Mouse (Mus musculus) Patski (cell line): ENCODE measurements around the gene Mmgt2. TPM values are rescaled to one million over a fixed set of nuclear protein-coding genes. Genes with fewer than 3 reads are reported as not detected.

Experiments used
- ATAC-seq: fragments of 100-300 bp; one replicate; pipeline ENCODE4 v1.8.0; 2021
- CTCF ChIA-PET: fragments of 350-600 bp; sonication (Branson Sonifier 250); formaldehyde crosslinking; loops from one replicate; lab custom pipeline; 2022; ENCODE audit warnings: inconsistent platforms; lab: Charles Lee
- POLR2A ChIA-PET: fragments of 350-600 bp; sonication (Branson Sonifier 250); formaldehyde crosslinking; loops from one replicate; lab custom pipeline; 2022; ENCODE audit warnings: antibody characterized with exemption, inconsistent platforms; lab: Charles Lee
- DNase-seq: peaks from one replicate; pipeline ENCODE4 v3.0.0-alpha.2; 2011; ENCODE audit warnings: low read depth, low spot score
- H3K27me3 ChIP-seq: fragments of 371-371 bp; one replicate; pipeline ENCODE4 v1.5.1; 2021
- CTCF ChIP-seq: fragments of 100-300 bp; IDR thresholded peaks from one replicate; pipeline ENCODE4 v1.5.1; 2021
- in situ Hi-C: fragments of 300-500 bp; cut with MboI; formaldehyde crosslinking; loops from 3 replicates; pipeline ENCODE4 v1.11.1; 2018; ENCODE audit warnings: low pct_unique_long_range_greater_than_20kb, mixed read lengths
- polyA plus RNA-seq: library from polyadenylated mRNA; unstranded; gene quantifications from one replicate; pipeline ENCODE4 v1.2.3, GENCODE M21; 2021

Gene Mmgt2
- polyA plus RNA-seq, 1 experiment from 2014 or later = 55.6 TPM

GRCm38 (mm10) chr11:62606299-62607169, 41.9 kb upstream of the Mmgt2 start:
- no peak for ATAC-seq
- in situ Hi-C loops = no loop called here
- TF ChIP-seq CTCF = no peak
- H3K27me3 ChIP-seq = no peaks in the 10 kb centered on the region
- CTCF ChIA-PET = interaction anchor here (1.3 to 2.3 kb wide), 4 partner anchors 13 to 86 kb away, joined by 3 to 7 read pairs (median 4); no protein-coding TSS in a partner anchor
- POLR2A ChIA-PET = interaction anchor here (1.1 kb wide), 1 partner anchor 9 kb away, joined by 3 read pairs; no protein-coding TSS in a partner anchor
- DNase-seq = no peak

GRCm38 (mm10) chr11:62607170-62607951, 41.1 kb upstream of the Mmgt2 start:
- no peak for TF ChIP-seq CTCF
- POLR2A ChIA-PET = interaction anchor here (1.1 kb wide), 1 partner anchor 10 kb away, joined by 3 read pairs; no protein-coding TSS in a partner anchor
- CTCF ChIA-PET = interaction anchor here (1.3 to 2.3 kb wide), 4 partner anchors 12 to 85 kb away, joined by 3 to 7 read pairs (median 4); no protein-coding TSS in a partner anchor
- no peaks in the 10 kb centered on the region for H3K27me3 ChIP-seq
- in situ Hi-C loops = no loop called here
- no peak for DNase-seq
- no peak for ATAC-seq

GRCm38 (mm10) chr11:62607952-62608201, 40.6 kb upstream of the Mmgt2 start:
- DNase-seq (no peak), ATAC-seq (no peak)
- POLR2A ChIA-PET = no interaction called here
- in situ Hi-C loops = no loop called here
- CTCF ChIA-PET = interaction anchor here (1.3 to 1.7 kb wide), 2 partner anchors 54 to 85 kb away, joined by 3 to 7 read pairs; no protein-coding TSS in a partner anchor
- H3K27me3 ChIP-seq = no peaks in the 10 kb centered on the region
- no peak for TF ChIP-seq CTCF

GRCm38 (mm10) chr11:62608826-62609675, 39.4 kb upstream of the Mmgt2 start:
- TF ChIP-seq CTCF = no peak
- DNase-seq = no peak
- no peak for ATAC-seq
- POLR2A ChIA-PET = no interaction called here
- H3K27me3 ChIP-seq = no peaks in the 10 kb centered on the region
- CTCF ChIA-PET = interaction anchor here (1.2 to 2.0 kb wide), 2 partner anchors 66 to 67 kb away, joined by 4 to 5 read pairs; no protein-coding TSS in a partner anchor
- in situ Hi-C loops = no loop called here

GRCm38 (mm10) chr11:62610304-62610703, 38.2 kb upstream of the Mmgt2 start:
- ATAC-seq (no peak), DNase-seq (no peak)
- CTCF ChIA-PET = interaction anchor here (1.2 to 2.0 kb wide), 2 partner anchors 65 to 66 kb away, joined by 4 to 5 read pairs; no protein-coding TSS in a partner anchor
- POLR2A ChIA-PET = no interaction called here
- in situ Hi-C loops = loop anchor here (5.0 kb wide), 2 partner anchors 37 to 67 kb away; partner anchors contain the start of genes Lrrc75a and Mmgt2
- no peaks in the 10 kb centered on the region for H3K27me3 ChIP-seq
- TF ChIP-seq CTCF = no peak

- in situ Hi-C loops = loop anchor here (5.0 kb wide), 2 partner anchors 35 to 65 kb away; partner anchors contain the start of genes Lrrc75a and Mmgt2
- POLR2A ChIA-PET = no interaction called here
- DNase-seq = no peak
- no peak for TF ChIP-seq CTCF
- no peaks in the 10 kb centered on the region for H3K27me3 ChIP-seq
- CTCF ChIA-PET = interaction anchor here (2.4 kb wide), 1 partner anchor 64 kb away, joined by 31 read pairs; no protein-coding TSS in a partner anchor
- no peak for ATAC-seq
Observed at GRCm38 (mm10) chr11:62612604-62613003, 35.9 kb upstream of the Mmgt2 start.

GRCm38 (mm10) chr11:62613657-62614365, 34.7 kb upstream of the Mmgt2 start:
- H3K27me3 ChIP-seq = no peaks in the 10 kb centered on the region
- peak; percentile 99 for TF ChIP-seq CTCF
- peak; percentile 88 for ATAC-seq
- in situ Hi-C loops = loop anchor here (5.0 kb wide), 2 partner anchors 33 to 63 kb away; partner anchors contain the start of genes Lrrc75a and Mmgt2
- DNase-seq = peak; percentile 54
- CTCF ChIA-PET = interaction anchor here (0.6 to 2.4 kb wide), 16 partner anchors 10 to 88 kb away, joined by 3 to 31 read pairs (median 6); no protein-coding TSS in a partner anchor
- POLR2A ChIA-PET = interaction anchor here (0.6 to 1.8 kb wide), 4 partner anchors 10 to 62 kb away, joined by 3 to 6 read pairs (median 4); no protein-coding TSS in a partner anchor

- TF ChIP-seq CTCF = no peak
- ATAC-seq (no peak), DNase-seq (no peak)
- H3K27me3 ChIP-seq = no peaks in the 10 kb centered on the region
- in situ Hi-C loops = loop anchor here (5.0 kb wide), 2 partner anchors 32 to 62 kb away; partner anchors contain the start of genes Lrrc75a and Mmgt2
- ChIA-PET CTCF (interaction anchor here (1.2 to 2.4 kb wide), 5 partner anchors 10 to 73 kb away, joined by 3 to 31 read pairs (median 4); no protein-coding TSS in a partner anchor), POLR2A (interaction anchor here (1.3 to 1.8 kb wide), 2 partner anchors 11 to 35 kb away, joined by 3 to 6 read pairs; no protein-coding TSS in a partner anchor)
Observed at GRCm38 (mm10) chr11:62614876-62615410, 33.5 kb upstream of the Mmgt2 start.
